Mouse (Mus musculus): ENCODE measurements around the gene Qrich2.

- TF ChIP-seq CTCF (IDR thresholded peaks at IDR 0.05; ENCODE audit: low read depth) (no peak), EP300 (optimal IDR thresholded peaks at IDR 0.05) (no peak)
Observed at GRCm38 (mm10) chr11:116488207-116488606, 22.2 kb upstream of the Qrich2 start.

Data from stomach, postnatal 0 days (tissue).